Mouse (Mus musculus): ENCODE data around the gene Fggy.

Gene Fggy

DNA sequence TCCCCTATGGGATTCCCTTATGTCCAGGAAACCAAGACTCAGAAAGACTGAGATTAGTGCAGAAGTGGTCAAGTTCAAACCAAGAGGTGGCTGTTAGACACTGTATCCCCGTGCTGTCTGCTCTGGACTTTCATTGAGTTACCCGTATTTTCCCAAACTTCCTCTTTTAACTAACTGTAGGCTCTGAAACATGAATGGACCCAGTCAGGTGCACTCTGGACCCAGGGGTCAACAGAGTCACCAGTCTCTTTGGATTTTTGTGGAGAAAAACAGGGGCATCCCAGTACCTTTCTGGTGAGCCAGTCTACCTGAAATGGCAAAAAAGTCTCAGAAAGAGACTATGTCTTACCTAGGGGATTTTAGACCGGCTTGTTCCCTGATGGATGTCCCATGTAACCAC is 33.6 kb downstream of the Fggy start:
- DNase-seq (ENCODE audit: low spot score) = no peak

DNA sequence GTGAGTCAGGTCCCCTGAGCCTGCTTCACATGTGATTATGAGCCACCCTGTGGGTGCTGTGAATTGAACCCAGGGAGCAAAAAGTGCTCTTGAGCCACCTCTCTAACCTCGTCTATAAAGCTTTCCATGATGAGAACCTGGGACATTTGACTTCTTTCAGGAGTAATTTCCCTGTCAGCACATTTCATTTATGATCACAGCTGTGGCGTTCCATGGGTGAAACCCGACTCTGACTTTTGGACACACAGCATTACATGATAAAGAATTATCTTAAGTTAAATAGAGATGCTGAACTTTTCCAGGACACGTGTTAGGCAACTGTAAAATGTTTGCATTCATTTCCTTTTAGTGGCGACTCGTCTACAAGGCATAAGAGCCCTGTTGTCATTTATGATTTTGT is 39.9 kb downstream of the Fggy start:
- DNase-seq (ENCODE audit: low spot score) = no peak

DNA sequence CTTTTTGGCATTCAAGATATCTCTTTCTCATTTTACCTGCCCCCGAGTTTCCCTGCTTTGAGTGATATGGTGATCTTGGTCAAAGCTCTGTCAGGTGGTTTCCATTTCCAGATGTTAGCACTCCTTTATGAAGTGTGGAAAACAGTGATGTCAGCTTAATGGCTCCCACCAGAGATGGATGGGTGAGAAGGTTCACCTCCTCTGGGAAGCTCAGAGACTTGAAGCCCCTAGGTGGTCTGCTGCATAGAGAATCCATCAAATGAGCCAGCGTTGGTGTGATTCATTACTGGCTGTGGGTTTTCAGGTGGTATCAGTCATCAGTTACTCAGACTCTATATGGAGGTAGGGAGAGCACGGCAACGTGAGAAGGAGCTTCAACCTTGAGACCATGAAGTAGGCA is 44.5 kb downstream of the Fggy start:
- DNase-seq (ENCODE audit: low spot score) = no peak

DNA sequence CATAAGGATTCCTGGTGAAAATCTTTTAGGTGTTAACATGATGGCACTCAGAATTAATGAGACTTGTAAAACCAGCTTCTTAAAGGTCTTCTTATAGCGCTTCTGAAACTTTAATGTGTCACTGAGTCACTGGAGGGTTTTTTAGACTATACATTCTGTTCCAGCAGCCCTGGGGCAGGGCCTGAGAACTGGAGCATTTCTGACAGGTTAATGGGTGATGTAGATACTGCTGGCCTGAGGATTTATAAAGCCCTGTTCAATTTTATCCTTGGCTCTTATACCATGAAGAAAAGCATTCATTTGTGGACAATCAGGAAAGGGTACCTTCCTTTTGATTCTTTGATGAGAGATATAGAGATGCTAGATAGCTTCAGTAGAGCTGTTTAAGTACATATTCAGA is 45.9 kb downstream of the Fggy start:
- DNase-seq (ENCODE audit: low spot score) = no peak

DNA sequence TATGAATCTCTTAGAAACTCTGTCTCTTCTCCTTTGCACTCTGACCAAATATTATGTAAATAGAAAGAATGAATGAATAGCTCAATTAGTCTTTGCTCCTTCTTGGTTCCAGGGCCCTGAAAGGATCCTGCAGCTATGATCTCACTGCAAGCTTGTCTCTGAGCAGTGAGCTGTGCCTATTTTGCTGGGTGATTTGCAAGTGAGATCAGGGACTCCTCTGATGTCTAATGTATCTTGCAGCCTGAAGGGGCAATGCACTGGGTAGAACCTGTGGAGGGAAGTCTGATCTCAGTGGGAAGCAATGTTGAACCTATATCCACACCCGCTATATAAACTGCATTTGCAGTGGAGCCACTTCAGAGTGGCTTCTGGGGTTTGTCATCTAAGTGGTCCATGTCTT is 53.4 kb downstream of the Fggy start:
- DNase-seq (ENCODE audit: low spot score) = no peak

DNA sequence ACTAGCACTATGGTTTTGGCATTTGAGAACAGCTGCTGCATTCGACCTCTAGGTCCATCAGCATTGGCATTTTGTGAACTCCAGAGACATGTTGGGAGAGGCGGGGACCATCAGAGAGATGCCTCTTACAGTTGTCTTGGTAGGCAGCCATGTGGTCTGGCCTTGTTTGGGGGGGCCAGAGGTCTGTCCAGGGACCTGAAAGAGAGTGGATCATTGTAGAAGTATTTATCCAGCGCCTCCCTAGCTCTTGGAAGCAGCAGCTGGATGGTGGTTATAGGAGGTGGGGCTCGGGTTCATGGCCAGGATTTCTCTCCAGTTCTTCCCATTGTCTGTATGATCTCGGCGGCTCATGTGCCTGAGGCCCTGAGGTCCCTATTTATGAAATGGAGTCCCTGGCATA is 54.1 kb downstream of the Fggy start:
- no peak for DNase-seq (ENCODE audit: low spot score)

DNA sequence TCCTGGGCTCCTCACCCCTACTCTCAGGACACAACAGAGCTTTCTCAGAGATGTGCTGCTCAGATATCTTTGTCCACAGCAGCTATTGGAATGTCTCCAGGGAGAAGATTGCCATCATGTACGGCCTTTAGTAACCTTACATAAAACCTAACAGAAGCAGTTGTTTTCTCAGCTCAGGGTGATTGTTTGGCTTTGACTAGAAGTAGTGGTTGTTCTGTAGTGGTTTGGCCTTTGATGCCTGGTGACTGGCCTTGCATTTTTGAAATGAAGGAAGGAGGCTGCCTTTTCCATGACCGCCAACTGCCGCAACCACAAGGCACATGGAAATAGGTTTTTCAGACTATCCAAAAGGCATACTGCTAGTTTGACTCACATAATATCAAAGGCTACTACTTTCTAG is 63.7 kb downstream of the Fggy start:
- DNase-seq (ENCODE audit: low spot score) = no peak

DNA sequence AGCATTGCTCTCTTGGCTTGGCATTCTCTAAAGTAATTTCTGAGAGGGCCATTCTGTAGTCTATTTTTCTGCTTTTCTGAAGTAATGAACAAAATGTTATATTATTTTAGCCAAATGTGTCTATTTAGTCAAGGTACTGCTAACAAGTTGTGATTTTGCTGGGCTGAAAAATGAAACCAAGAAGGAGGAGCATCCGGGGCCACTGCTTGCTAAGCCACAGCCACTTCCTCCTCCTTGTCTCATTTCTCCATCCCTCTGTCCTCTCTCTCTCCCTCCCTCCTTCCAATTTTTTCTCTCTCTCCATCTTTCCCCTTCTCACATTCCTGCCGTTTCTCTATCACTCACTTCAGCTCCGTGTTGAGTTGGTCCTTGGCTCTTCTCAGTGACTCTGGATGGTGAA is 67.4 kb downstream of the Fggy start:
- DNase-seq (ENCODE audit: low spot score) = no peak

DNA sequence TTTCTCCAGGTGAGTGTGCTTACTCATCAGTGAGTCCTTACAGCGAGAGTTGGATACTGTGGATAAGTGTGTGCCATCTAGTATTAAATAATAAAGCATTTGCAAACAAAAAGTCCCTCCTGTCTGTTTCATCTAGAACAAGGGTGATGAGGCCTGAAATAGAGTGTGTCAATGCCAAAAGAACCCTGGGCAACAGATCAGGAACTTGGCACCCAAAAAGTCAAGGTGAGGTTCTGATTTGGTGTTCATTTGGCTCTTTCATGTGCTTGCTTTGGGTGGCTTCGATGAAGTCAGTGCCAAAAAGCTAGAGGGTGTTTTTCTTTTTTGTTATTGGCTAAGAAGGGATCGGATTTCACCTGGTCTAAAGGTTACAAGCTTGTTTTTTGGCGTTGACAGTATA is 68.3 kb downstream of the Fggy start:
- no peak for DNase-seq (ENCODE audit: low spot score)

DNA sequence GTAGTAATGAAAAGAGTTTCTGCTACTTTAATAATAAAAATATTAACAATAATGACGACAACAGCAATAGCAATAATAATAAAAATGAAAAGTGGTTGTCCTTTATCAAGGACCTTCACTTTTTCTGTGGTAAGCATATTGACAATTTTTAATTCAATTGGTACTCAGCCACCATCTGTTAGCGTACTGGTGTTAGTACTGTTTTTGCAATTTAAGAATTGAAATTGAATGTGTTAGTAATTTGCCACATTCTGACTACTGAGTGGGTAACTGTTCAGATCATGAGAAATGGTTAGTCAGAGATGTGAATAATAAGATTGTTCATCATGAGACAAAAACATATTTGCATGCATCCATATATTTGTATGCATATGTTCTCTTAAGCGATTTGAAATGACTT is 68.9 kb downstream of the Fggy start:
- no peak for DNase-seq (ENCODE audit: low spot score)

DNA sequence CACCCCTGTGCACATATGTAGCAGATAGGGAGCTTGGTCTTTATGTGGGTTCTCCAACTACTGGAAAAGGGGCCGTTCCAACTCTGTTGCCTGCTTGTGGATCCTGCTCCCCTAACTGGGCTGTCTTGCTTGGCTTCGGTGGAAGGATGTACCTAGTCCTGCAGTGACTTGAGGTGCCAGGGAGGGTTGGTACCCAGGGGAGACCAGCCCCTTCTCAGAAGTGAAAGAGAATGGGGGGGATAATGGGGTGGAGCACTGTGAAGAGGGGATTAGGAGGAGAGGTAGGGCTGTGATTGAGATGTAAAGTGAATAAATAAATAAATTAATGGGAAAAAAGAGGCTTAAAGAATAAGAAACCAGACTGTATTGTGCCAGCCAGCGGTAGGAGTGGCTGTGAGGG is 77.6 kb downstream of the Fggy start:
- no peak for DNase-seq (ENCODE audit: low spot score)

DNA sequence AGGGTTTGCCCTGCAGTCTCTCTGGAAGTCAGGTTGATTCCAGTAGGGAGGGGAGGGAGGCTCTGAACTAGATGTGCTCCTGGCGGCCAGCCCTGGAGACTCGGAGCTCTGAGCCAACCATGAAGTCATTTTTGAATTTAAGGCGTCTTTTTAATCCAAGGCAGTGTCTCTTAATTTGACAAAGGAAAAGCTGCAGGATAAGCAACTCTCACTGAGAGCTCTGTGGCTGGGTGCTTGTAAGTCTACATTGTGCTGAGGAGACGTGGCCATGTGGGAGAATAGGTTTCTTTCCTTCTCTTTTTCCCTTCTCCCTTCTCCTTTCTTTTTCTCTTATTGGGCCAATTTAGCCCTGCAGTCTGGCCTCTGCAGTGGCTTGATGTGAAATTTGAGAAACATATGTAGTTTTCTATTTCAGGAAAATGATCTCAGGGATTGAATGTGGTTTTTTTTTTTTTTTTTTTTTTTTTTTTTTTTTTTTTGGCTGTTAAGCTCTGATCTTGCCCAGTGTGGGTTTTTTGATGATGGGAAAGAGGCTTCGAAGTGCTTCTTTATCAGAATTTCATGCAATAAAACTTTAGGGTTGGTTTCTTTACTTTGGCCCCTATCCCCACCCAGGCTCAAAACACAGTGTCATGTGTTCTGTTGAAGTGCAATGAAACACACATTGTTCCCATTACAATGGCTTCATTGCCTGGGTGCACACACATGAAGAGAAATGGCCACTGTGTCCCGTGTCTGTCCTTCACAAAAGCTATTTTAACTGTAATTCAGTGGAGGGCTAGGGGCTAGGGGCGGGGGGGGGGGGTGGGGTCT is 79.8 kb downstream of the Fggy start:
- DNase-seq (ENCODE audit: low spot score) = no peak

DNA sequence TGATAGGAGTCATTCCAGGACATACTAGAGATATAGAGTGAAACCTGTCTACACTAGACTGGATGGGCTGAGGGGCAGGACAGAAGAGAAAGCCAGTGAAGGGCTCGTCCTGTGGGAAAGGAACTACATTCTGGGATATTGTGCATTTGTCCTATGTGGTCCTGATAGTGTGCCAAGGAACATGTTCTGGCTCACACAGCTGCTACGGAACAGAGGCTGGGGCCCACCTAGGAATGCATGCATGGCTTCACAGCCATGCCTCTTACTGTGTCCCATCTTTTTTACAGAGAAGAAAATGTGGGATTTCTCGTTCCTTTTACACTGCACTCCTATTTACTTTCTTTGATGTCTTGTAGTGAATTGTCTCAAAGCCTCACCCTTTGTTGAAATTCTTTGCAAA is 80.8 kb downstream of the Fggy start:
- no peak for DNase-seq (ENCODE audit: low spot score)

DNA sequence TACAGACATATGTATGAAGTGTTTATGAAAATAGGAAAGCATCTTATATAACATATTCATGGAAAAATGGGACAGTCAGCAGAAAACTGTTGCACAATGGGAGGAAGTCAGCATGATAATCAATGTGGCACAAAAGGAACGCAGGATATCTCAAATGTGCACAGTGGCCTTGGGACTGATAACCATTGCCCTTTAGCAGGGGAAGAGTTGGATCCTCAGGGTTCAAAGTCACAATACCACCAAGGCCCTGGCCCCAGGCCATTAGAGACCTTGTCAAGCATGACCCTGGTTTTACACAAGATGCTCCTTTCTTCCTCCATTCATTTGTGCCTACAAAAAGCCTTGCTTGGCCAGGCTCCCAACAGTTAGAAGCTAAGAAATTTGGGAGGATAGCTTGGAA is 83.5 kb downstream of the Fggy start:
- DNase-seq (ENCODE audit: low spot score) = no peak

DNA sequence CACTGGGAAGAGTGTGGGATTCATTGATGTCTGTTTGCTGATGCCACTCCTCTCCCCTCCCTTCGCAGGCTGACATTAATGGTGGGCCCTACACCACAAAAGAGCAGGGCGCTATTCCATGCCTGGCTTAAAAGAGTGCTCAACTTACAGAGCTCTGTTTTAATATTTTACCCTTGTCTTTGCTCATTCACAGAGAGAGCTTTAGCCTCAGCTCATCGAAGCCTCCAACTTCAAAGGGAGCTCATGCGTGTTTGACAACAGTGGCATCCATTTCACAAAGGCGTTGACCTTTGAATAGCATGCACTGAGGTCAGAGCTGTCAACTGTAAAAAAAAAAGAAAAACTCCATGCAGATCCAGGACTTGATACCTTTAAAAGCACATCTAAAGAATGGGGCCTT is 86.7 kb downstream of the Fggy start:
- DNase-seq (ENCODE audit: low spot score) = no peak

DNA sequence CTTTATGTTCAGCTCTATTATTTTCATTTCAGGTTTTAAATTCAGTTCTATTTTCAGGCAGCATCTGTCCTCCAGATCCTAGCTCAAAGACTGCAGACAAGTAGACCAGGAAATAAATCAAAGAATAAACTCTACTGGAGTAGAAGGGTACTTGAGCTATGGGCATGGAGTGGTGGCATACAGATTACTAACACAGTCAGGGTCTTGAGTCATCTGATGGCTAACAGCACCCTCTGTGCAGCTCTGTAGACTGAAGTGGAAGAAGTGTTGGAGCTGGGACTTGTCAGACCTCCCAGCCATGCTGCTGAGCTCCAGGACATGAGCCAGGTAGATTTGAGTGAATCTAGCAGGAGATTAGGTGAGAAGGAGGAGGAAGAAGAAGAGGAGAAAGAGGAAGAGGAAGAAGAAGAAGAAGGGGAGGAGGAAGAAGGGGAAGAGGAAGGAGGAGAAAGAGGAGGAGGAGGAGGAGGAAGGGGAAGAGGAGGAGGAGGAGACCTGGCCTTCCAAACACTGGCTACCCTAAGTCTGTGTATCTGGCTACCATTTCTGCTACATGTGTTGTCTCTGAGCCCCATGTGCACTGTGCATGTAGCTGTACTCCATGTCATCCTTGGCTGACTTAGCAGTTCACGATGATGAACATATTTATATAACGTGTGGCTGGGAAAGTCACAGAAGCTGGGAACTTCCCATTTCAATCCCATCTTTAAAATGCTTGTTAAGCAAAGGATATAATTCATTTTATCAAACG is 91.7 kb downstream of the Fggy start:
- DNase-seq (ENCODE audit: low spot score) = no peak

DNA sequence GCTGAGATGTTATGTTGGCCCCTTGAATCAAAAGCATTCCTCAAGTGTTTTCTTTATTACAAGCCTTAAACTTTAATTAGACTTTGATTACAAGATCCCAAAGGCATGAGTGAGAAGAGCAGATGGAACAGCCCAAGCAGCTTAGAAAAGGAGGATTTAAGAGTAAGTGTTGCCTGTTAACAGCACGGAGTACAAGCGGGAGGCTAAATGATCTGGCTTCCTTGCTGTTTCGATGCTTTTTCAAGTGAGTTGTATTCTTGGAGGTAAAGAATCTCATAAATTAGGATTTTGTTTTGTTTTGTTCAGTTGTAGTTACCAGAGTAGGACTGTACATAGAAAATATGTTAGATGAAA is 92.2 kb downstream of the Fggy start:
- DNase-seq (ENCODE audit: low spot score) = no peak

DNA sequence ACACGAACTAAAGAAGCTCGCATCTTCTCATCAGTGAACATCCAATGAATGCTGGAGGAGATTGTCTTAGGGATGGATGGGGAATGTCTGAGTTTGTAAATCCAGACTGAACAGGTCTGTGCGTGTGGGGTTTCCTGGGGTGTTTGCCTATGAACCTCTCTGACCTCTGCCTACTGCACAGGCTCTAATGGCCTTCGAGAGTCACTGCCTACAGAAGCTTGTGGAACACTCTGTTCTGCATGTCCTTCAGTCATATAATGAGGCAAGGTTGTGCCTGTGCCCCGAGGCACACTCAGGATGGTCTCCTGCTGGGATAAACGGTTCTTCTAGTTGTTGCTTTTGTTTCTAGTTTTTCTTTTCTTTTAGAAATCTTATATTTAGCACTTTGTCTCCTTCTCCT is 92.7 kb downstream of the Fggy start:
- no peak for DNase-seq (ENCODE audit: low spot score)

DNA sequence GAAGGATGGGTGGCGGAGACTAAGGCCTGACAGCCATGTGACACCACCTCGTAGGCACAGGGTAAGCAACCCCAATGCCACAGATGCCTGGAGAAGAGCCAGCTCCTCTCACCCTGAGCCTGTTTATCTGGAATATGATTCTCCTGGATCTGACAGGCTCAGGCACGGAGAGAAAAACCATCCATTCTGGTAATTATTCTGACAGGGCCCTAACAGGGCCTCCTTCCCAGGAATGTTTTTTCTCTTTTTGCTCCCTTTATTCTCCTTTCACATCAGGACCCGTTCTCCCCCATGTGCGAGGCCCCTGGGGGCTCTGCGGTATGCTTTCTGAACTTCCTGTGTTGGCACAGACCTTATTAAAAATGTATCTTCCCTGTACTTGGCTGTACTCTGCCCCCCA is 94.7 kb downstream of the Fggy start:
- no peak for DNase-seq (ENCODE audit: low spot score)

DNA sequence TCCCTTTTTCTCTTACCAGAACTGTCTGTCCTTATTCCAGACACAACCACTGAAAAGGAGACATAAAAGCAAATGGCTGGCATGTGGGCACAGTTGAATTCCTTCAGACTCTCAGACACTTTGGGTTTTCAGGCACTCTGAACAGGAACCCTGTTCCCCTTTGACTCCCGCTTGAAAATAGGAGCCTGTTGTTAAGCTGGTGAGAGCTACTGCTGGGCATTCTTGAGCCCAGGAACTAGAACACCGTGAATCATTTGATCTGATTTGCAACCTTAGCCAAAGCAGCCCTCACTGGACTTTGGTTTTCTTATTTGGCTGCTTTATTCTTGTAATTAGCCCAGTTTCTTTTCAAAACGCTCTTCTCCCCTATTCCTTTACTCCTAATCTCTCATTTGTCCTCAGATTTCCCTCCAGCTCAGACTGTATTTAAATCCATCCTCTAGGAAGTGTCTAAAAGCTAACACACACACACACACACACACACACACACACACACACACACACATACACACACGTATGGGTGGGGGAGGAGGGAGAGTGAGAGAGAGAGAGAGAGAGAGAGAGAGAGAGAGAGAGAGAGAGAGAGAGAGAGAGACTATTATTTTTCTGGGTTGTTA is 96.1 kb downstream of the Fggy start:
- DNase-seq (ENCODE audit: low spot score) = no peak

DNA sequence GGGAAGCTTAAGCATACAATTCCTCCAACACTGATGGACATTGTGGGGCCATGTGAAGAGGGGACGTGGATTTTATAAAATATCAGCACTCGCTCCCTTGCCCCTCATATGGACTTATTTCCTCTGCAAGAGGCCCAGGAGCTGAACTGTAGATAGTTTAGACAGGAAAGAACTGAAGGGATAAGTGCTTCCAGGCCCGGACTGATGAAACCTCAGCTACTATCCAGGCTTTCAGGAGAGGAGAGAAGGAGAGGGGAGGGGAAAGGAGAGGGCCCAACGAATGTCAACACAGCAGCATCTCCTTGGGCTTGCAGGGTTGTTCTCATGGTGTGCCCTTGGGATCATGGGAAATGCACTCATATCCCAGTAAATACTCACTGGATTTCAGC is 96.6 kb downstream of the Fggy start:
- no peak for DNase-seq (ENCODE audit: low spot score)

DNA sequence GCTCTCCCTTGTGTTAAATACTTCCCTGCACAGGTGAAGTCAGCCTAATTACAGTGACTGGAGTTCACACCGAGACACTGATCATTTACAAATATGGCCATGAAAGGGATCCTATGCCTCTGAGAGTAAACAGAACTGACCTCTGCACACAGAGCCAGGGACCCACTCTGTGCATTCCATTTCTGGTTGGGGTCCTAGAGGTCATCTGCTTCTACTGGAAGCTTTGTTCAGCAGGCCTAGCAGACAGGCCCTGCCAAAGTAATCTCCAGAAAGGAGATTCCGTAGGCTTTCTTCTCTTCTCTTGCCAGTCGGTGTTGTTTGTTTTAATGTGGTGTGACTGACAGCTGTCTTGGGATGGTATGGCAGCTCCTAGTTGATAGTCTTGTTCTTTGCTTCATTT is 101.7 kb downstream of the Fggy start:
- no peak for DNase-seq (ENCODE audit: low spot score)

DNA sequence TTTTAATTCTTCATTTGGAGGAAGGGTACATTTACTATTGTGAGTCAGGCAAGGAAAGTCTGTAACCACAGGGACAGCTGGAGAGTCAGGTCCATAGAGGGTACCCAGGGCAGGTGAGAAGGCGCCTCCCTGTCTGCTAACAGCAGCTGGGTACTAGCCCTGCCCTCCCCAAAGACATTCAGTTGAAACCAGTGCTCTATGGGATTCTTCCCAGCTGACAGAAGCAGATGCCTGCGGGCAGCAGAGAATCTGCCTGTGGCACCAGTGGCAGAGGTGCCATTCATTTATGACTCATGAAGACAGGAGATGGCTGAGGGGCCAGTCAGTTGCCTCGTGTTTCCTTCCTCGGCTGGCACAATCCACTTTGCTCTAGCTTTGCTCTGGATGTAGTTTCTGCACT is 106.3 kb downstream of the Fggy start:
- DNase-seq (ENCODE audit: low spot score) = no peak

DNA sequence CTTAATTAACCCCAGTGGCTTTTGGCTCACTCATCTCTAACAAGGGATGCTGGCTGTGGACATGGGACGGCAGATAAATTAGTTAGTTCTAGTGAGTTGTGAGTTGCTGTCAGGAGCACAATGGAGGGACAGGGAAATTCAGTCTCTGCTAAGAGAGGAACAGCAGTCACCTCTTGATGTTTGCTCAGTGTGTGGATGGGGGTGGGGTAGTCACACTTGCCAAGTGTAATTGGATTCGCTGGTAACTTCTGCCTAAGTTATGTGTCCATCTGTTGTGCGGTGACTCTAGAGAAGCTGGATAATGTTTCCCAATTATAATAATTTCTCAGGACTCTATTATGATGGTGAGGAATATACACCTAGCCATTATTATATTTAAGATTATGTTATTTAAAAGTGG is 107.0 kb downstream of the Fggy start:
- no peak for DNase-seq (ENCODE audit: low spot score)

Measured in spleen, adult 12 weeks (tissue).